Mouse (Mus musculus) kidney, adult 2 months (tissue): ENCODE measurements around the gene Olfr418.

Experiments used
- CTCF ChIP-seq: fragments of 200-500 bp; conservative IDR thresholded peaks from 2 replicates; pipeline ENCODE4 v1.5.1; 2011; ENCODE audit warnings: low read depth, mild to moderate bottlenecking, control low read depth, low read length, moderate library complexity, mixed read lengths; ENCODE audit not compliant: insufficient read depth, insufficient read length
- POLR2A ChIP-seq: fragments of 200-500 bp; IDR thresholded peaks from one replicate; pipeline ENCODE4 v1.6.1; 2011; ENCODE audit warnings: low read depth, low read length, control low read depth

GRCm38 (mm10) chr1:173317925-173318477 lies 52.2 kb downstream of the Olfr418 start:
- TF ChIP-seq CTCF (no peak), POLR2A (no peak)
